Mouse (Mus musculus) right cerebral cortex, adult 2 months (tissue): ENCODE results near the gene Atcay.
"Not testable (repeated sequence)": the region's sequence is repeated elsewhere in the genome, so short reads cannot be mapped to it uniquely, and the experiment has no call there.

ENCODE experiments used
- DNase-seq, 2 experiments: peaks; one replicate each; pipeline ENCODE4 v3.0.0; 2021 to 2022; ENCODE audit warnings: low spot score in 2 of 2

Gene Atcay

GRCm38 (mm10) chr10:81179451-81180342, 50.9 kb downstream of the Atcay start:
- DNase-seq, result no peak

- no peak for DNase-seq
Measured at GRCm38 (mm10) chr10:81178927-81179326, 51.7 kb downstream of the Atcay start.

GRCm38 (mm10) chr10:81177958-81178712, 52.5 kb downstream of the Atcay start:
- DNase-seq, result no peak

GRCm38 (mm10) chr10:81177491-81177925, 53.1 kb downstream of the Atcay start:
- no peak for DNase-seq

GRCm38 (mm10) chr10:81176466-81177271, 54.0 kb downstream of the Atcay start, which contains the start of gene Eef2:
Gene Eef2, plus strand, starts transcription at chr10:81176631.
- peak; percentile 98 to 99 for DNase-seq

- no peak for DNase-seq
Measured at GRCm38 (mm10) chr10:81175936-81176465, 54.6 kb downstream of the Atcay start.

- not testable (repeated sequence) for DNase-seq
Measured at GRCm38 (mm10) chr10:81175345-81175701, 55.3 kb downstream of the Atcay start.

GRCm38 (mm10) chr10:81174617-81175344, 55.9 kb downstream of the Atcay start:
- DNase-seq, result peak; percentile 85 to 88

GRCm38 (mm10) chr10:81173132-81173531, 57.5 kb downstream of the Atcay start:
- DNase-seq, result peak; percentile 85 to 86

- not testable (repeated sequence) for DNase-seq
Measured at GRCm38 (mm10) chr10:81169411-81169900, 61.2 kb downstream of the Atcay start.

GRCm38 (mm10) chr10:81168521-81169244, 62.0 kb downstream of the Atcay start:
- DNase-seq, result peak; percentile 79 to 84

GRCm38 (mm10) chr10:81168087-81168431, 62.6 kb downstream of the Atcay start:
- no peak for DNase-seq

- peak; percentile 100 for DNase-seq
Measured at GRCm38 (mm10) chr10:81167200-81168086, 63.2 kb downstream of the Atcay start, which contains the start of gene Pias4. Gene Pias4, minus strand, starts transcription at chr10:81167923.

- no peak for DNase-seq
Measured at GRCm38 (mm10) chr10:81165118-81165517, 65.5 kb downstream of the Atcay start.

- no peak for DNase-seq
Measured at GRCm38 (mm10) chr10:81162318-81162652, 68.3 kb downstream of the Atcay start.

- DNase-seq, result no peak
Measured at GRCm38 (mm10) chr10:81161602-81162317, 68.9 kb downstream of the Atcay start.

- DNase-seq, result no peak
Measured at GRCm38 (mm10) chr10:81154736-81155135, 75.9 kb downstream of the Atcay start.
